Mouse (Mus musculus): Measurements from ENCODE around the gene Tpcn1.
A peak's percentile ranks its signal among the peaks of the same experiment; 100 is the strongest.
"Not testable (repeated sequence)": the region's sequence is repeated elsewhere in the genome, so short reads cannot be mapped to it uniquely, and the experiment has no call there.

Gene Tpcn1

DNA sequence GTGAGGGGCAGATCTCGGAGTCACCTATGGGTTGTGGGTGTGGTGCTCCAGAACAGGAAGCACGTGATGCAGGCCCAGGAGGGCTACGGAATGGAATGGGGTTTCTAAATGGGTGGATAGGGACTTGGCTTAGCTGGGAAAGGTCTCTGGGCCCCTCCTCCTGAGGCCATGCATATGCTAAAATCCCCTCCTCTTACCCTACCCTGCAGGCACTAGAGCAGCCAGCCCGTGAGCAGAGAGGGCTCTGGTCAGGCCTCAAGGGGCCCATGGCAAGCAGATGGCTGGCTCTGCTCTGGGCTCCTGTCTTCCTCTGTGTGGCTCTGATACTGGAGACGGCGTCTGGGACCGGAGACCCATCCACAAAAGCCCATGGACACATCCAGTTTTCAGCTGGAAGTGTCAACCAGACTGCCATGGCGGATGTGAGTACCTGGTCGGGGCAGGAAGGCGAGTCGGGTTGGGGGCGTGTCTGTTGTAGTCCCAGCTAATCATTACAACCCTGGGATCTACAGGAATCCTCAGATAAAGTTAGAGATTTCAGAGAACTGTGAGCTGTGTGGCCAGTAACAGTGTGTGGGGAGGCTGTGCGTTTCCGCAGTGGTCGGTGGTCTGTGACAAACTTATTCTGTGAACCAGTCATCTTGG lies 75.4 kb downstream of the Tpcn1 start:
- DNase-seq (ENCODE audit: low spot score): no peak

DNA sequence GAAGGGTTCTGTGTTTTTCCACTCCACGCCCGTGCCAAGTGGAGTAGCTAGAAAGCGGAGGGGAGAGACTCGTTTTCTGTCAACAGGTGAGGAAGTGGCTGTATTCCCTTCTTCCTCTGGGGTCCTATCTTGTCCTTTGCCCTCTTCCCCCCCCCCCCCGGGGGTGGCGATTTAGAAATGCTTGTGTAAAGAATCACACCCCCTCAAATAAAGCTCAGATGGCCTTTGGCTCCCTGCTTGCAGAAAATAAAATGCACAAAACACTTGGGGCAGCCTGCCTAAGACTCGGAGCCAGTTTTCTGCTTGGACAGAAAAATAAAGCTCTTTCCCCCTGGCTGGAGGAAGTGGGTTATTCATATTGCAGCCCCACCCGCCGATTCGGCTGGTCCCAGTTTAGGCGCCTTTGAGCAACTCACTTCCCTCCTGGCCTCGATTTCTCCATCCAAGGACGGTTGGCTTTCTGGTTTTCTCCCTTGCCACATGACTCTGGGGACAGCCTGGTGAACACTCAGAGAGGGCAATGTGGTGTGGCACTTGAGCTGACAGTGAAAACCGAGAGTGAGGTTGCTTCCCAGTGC lies 76.7 kb downstream of the Tpcn1 start:
- peak; percentile 75 for DNase-seq (ENCODE audit: low spot score)

DNA sequence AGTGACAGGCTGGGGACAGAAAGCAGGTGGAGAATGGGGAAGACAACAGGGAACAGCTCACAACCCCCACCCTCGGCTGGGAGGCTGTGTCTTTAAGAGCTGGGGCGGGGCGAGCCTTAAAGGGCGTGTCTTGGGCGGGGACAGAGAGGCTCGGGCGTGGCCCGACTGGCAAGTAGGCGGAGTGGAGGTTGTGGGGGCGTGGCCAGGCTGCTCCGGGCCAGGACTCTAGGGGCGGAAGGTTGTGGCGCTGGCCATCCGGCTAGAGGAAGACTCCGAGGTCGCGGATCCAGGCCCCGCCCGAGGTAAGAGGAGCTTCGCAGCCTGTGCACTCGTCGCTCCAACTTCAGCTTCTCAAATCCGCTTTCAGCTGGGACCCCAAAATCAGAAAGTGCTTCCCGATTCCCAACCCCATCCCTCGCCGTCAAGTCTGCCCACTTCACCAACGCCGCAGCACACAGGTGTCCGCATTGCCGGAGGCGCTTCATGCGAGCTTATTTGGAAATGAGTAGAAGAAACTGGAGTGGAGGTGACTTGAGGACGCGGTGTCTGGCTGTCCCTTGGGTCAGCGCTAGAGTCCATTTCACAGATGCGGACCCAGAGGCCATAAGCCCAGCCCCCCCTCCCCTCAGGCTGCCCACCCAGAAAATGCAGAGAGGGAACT lies 77.4 kb downstream of the Tpcn1 start, which contains the start of gene Slc8b1:
Gene Slc8b1 (plus strand): TSS at position 187 of the 661 bp plus-strand sequence.
- peak; percentile 96 for DNase-seq (ENCODE audit: low spot score)

DNA sequence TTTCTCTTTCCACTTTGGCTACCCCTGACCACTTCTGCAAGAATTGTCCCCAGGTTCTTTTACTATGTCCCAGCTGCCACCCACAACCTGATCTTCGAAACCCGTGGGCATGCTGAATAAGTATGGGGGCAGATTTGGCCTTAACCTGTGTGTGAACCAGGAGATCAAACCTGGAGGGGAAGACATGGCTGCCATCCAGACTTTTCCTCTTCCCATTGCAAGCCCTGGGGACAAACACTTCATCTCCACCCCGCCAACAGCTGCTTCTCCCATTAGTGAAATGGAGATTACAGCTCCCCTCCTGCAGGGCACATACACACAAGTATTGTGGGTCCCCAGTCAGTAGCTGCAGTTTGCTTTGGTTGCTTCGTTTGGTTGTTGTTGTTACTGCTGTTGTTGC lies 81.2 kb downstream of the Tpcn1 start:
- no peak for DNase-seq (ENCODE audit: low spot score)

DNA sequence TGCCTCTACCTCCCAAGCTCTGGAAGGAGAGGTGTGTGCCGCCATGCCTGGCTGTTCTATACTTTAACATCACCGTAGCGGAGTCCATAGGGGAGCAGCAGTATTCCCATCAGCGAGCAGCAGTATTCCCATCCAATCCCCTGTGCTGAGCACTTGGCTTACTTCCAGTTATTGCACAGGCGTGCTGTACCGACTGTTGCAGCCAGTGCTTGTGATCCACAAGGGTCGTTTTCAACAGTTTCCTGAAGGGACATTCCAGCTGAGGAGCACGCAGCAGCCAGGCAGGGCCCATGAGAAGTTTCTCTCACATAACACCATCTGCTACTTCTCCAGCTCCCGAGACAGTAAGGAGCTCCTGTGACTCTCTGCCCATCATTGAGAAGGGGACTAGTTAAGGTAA lies 82.0 kb downstream of the Tpcn1 start:
- no peak for DNase-seq (ENCODE audit: low spot score)

DNA sequence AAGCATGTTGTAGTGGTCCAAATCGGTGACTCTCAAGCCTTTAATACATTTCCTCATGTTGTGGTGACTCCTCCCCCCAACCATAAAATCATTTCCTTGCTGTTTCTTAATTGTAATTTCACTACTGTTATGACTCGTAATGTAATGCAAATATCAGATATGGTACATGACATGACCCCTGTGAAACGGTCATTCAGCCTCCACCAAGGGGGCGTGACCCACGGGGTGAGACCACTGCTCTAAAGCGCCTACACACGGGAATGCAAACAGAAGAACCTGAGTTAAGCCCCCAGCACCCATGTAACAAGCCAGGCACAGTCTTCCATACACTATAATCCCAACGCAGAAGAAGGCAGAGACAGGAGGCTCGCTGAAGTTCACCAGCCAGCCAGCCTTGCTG lies 82.7 kb downstream of the Tpcn1 start:
- no peak for DNase-seq (ENCODE audit: low spot score)

DNA sequence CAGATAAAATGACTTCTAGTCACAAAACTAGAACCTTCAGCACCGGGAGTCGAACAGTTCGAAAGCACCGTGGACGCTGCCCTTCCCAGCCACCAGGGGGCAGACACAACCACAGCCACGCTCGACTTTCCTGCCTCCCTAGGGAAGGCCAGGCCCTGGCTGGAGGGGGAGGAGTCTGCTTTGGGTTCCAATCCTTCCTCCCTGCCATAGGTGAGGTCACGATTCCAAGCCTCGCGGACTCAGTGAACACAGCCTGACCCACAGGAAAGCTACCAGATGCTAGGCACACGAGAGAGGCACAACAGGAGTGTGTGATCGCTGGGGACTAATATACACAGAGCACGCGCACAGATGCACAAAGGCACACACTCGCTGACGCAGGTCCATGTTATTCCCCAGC lies 83.1 kb downstream of the Tpcn1 start:
- DNase-seq (ENCODE audit: low spot score): peak; percentile 92

DNA sequence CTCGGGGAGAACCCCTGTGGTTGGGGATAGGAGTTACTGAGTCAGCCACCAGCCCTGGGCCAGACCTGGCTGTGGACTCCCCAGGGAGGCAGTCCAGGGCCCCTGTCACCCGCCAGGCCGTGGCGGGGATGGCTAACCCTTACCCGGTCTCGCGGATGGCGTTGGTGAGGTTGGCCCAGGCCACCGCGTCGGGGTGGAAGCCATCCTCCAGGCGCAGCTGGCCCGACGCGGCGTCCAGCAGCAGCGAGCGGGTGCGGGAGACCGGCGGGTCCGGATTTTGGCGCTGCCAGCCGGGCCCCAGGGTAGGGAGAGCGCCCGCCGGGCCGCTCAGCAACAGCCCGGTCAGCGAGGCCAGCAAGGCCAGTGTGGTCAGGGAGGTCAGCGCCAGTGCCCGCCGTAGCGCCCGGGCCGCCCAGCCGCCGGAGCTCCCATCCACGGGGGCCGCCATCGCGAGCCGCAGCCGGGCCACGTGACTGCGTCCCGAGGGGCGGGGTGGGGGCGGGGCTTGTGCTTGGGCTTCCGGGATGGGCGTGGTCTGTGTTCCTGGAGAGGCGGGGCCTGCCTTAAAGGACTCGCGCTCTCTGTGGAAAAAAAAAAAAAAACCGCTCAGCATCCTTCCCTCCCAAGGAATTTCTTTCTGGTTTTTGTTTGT lies 85.2 kb downstream of the Tpcn1 start, which contains the start of gene Plbd2:
Gene Plbd2 (minus strand): TSS at position 482 of the 652 bp plus-strand sequence.
- peak; percentile 95 for DNase-seq (ENCODE audit: low spot score)

DNA sequence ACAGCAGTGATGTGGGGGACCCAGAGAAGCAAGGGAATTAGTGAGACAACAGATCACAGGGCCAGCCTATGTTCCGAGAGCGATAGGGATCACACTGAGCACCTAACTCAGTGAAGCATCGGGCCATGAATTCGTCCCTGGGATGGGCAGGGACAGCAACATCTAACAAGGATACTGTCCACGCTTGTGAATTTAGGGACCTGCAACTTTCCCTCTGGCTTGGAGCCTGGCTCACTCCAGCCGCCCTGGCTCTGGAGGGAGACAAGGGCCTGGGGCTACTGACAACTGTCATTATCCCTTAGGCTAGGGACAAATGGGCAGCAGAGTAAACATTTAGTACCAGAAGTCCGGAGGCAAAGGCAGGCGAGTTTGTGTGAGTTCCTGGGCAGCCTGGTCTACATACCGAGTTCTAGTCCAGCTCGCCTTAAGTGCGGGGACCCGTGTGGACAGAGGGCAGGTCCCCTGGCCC lies 85.8 kb downstream of the Tpcn1 start:
- DNase-seq (ENCODE audit: low spot score): peak; percentile 38

DNA sequence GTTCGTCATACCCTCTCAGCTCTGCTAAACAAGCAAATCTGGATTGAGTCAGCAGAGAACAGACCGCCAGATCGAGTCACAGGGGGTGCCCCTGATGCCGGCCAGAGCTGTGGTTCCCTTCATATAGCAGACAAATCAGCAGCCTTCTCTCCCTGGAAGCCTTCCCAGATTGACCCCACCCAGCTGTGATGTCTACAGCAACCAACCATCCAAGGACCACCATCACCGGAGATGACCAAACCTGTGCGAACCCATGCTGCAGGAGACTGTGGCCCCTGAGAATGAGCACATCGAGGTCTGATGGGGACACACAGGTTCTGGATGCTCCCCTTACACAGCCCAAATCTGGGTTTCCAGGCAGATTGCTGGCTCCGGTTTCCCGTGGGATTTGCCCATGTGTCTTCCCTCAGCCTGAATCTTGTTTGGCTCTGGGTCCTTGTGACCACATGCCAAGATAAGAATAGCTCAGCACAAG lies 86.3 kb downstream of the Tpcn1 start:
- no peak for DNase-seq (ENCODE audit: low spot score)

DNA sequence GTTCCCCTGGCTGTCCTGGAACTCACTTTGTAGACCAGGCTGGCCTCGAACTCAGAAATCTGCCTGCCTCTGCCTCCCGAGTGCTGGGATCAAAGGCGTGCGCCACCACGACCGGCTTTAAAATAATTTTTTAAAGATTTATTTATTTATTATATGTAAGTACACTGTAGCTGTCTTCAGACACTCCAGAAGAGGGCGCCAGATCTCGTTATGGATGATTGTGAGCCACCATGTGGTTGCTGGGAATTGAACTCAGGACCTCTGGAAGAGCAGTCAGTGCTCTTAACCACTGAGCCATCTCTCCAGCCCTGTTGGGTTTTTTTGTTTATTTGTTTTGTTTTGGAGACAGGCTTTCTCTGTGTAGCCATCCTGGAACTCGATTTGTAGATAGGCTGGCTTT lies 87.9 kb downstream of the Tpcn1 start:
- DNase-seq (ENCODE audit: low spot score): not testable (repeated sequence)

DNA sequence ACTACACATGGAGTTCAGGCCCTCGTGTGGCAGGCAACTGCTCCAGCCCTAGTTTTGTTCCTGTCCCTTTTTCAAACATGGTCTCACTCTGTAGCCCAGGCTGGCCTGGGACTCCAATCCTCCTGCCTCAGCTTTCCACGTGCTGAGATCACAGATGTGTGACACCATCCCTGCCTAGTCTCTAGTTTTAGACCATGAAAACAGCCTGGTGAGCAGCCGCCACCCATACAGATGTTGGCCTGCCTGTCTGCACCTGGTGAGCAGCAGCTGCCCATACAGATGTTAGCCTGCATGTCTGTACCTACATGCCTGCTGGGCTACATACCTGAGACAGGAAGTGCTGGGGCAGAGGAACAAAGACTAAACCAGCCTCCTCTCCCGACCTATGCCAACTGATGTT lies 89.3 kb downstream of the Tpcn1 start:
- no peak for DNase-seq (ENCODE audit: low spot score)

DNA sequence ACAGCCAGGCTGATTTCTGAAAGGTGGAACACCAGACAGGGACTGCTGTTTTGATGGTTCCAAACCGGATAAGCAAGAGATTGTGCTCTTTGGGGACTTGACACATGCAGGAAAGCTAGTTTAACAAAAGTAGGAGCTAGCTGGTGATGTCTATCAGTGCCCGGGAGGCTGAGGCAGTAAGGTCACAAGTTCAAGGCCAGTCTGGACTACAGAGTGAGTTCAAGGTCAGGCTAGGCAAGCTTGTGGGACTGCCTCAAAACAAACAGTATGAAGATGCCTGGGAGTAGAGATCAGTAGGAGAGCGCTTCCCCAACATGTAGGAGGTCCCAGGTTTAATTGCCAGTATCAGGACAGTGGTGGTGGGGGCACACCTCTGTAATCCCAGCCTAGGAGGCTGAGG lies 91.4 kb downstream of the Tpcn1 start:
- no peak for DNase-seq (ENCODE audit: low spot score)

DNA sequence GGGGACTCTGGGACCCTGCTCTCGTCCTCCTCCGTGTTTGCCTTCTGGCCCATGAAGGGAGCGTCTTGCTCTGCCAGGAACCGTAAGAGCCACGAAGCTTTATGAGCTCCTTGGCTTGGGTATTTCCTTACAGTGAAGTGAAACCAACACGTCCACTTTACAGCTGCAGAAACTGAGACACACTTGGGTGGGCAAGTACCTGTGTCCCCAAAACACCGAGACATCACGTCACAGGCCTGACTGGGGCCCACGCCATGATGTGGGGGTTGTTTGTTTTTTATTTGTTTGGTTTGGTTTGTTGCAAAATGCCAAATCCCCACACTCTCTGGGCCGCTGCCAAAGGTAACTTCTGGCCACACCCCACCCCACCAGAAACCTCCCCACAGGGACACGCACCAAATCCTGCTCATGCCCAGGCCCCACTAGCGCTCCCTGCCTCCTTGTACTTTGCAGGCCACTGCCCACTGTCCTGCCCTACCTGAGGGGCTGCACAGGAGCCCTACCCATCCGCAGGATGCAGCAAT lies 92.7 kb downstream of the Tpcn1 start:
- no peak for DNase-seq (ENCODE audit: low spot score)

DNA sequence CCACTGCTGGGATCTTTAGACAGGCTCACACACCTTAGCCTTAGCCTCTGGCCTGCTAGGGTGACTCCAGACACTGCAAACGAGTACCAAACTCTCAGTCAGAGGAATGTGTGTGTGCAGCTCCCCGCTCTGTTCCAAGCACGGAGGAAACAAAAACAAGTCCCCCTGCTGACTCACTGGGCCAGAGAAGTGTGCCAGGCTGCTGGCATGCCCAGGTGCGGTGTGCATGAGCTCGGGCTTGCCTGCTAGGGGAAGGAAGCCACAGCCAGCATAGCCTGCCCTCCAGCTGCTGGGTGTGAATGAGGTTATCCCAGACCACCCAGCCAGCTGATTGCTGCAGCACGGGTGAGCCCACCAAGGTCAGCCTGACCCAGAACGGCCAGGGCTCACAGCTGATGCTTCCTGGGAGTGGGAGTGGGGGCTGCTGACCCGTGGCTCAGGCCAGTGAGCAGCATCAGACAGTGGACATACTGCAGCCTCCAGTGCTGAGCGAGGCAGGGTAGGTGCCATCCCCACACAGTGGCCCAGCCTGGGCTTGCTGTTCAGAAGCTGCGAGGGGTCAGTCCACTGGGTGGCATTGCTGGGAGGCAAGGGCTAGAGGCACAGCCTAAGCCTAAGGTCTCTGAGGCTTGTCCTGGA lies 93.3 kb downstream of the Tpcn1 start:
- DNase-seq (ENCODE audit: low spot score): no peak

DNA sequence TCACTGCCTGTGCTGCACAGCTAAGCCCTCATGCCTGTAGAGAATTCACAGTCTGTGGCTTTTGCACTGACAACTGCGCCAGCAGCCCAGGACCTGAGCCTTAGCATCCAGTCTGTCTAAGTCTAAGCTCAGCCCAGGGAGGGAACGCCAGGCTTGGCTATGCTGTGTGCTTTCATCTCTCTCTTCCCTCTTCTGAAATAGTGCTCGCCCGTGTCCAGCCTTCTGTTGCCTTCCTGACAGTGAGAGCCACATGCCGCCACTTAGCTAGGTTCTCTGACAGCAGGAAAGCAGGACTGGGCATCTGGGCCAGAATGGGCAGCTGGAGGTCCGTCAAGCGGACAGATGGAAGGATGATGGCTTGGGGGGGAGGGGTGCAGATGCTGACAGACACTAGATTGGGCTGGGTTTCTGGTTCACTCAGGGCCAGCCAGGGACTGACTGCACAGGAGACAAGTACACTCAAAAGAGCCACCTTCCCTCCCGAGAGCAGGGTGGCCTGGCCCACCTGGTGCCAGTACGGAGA lies 94.5 kb downstream of the Tpcn1 start:
- no peak for DNase-seq (ENCODE audit: low spot score)

DNA sequence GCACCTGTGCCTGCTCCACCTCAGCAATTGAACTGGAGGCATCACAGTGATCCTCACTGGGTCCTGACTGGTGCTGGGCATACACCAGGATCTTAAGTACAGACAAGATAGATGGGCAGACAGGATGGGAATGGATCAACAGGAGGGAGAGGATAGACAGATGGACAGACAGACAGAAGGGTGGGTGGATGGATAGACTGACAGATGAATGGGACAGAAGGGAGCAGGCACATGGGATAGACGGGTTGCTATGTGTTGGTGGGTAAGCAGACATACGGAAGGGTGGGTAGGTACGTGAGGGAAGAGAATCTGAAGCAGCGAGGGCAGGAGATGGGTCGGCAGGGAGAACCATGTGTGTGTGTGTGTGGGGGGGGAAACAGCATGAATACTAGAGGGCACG lies 95.0 kb downstream of the Tpcn1 start:
- no peak for DNase-seq (ENCODE audit: low spot score)

DNA sequence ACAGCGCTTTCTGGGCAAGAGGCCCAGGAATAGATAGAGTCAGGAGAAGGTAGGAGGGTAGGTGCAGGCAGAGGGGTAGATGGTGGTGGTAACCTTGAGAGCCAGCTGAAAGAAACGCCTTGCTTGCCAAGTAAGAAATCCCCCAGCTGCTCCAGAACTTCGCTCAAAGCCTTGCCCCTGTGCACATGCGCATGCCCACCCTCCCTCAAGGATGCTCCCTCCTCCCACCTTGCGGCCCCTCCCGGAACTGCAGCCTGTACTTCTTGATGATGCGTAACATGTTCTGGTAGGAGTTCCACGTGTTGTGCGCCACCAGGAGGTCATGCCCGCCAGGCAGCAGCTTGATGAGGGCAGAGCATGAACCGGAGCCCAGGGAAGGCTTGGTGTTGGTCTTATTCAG lies 96.0 kb downstream of the Tpcn1 start:
- no peak for DNase-seq (ENCODE audit: low spot score)

DNA sequence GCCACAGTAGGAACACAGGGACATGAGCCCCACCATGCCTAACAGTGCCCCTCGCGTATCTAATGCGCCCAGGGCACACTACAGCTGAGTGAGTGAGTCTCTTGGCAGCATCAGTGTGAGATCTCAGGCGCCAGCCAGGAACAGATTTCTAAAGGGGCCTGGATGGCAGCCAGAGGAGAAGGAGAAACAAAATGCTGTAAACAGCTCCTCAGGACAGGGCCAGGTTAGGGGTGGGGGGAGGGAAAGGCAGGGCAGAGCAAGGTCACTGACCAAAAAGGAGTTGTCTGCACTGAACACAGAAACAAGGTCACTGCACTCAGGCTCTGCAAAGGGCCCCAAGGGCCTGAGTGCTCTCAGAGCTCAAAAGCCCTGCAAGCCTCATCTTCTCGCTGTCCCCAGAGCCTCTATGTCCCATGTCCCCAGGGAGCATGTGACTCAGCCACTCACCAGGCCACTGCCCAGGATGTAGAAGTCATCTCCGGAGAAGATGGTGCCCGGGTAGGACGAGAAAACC lies 97.7 kb downstream of the Tpcn1 start:
- DNase-seq (ENCODE audit: low spot score): peak; percentile 66

DNA sequence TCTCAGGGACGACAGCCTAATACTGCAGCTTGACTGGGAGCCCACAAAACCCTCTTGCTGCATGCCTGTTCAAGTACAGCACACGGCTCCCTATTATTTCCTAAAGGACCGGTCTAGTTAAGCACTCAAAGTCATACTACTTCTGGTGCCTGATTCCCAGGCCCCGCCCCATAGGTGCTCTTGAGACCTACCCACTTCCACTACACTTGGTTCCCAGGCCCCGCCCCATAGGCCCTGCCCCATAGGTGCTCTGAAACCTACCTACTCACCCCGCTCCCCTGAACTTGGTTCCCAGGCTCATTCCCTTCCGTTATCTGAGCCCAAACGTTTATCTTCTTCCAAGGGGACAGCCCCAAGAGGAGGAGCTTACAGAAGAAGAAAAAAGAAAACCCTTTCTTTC lies 100.6 kb downstream of the Tpcn1 start:
- no peak for DNase-seq (ENCODE audit: low spot score)
